18 mouse cellular contexts compared by ENCODE assay signal in the genomic region with DNA sequence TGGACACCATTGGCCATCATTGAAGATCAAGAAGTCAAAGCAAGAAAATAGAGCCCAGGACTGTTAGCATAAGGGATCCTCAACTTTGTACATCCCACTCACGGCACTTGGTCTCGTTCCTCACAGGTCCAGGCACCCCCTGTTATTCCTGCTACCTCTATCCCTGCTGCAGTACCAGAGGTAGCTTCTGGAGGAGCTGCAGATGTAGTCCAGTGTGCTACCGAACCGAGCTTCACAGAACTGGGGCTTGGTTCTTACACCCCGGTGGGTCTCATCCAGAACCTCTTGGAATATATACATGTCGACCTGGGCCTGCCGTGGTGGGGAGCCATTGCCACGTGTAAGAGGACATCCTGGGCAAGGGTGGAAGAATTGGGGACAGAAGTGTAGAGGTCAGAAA.
"Had no signal": no experiment of that assay in that cellular context is flagged by ENCODE, and none has a peak within 500 bp of the region (broad histone marks: within the 10 kb centered on the region; RNA-seq: fewer than 3 reads in every experiment).

No protein-coding gene starts in this region.

- H3K4me3 ChIP-seq: midbrain, embryonic 10.5 days; midbrain, embryonic 13.5 days; myocyte; neural tube, embryonic 13.5 days had no signal

- H3K27me3 ChIP-seq: midbrain, embryonic 13.5 days; neural tube, embryonic 13.5 days; neural tube, embryonic 15.5 days had no signal

- H3K27ac ChIP-seq: midbrain, embryonic 10.5 days; midbrain, embryonic 13.5 days; neural tube, embryonic 13.5 days; neural tube, embryonic 15.5 days had no signal

- H3K9me3 ChIP-seq: midbrain, embryonic 10.5 days; midbrain, embryonic 13.5 days; neural tube, embryonic 13.5 days; neural tube, embryonic 15.5 days had no signal

- ATAC-seq: midbrain, embryonic 13.5 days; midbrain, embryonic 16.5 days had no signal

- H3K9ac ChIP-seq: lung, embryonic 14.5 days; midbrain, embryonic 13.5 days; neural tube, embryonic 13.5 days; neural tube, embryonic 15.5 days had no signal

- DNase-seq: lung, adult 18-20 months; lung, embryonic 14.5 days; lung, postnatal 10 days; lung, postnatal 4 days; retina, postnatal 1 day; right cerebral cortex, adult 18-20 months; right cerebral cortex, postnatal 25 days; right cerebral cortex, postnatal 4 days; spleen, adult 18-20 months; thymus, adult 18-20 months; thymus, postnatal 14 days; thymus, postnatal 36 days had no signal
